Mouse (Mus musculus): ENCODE results near the gene Atp8b5.

DNA sequence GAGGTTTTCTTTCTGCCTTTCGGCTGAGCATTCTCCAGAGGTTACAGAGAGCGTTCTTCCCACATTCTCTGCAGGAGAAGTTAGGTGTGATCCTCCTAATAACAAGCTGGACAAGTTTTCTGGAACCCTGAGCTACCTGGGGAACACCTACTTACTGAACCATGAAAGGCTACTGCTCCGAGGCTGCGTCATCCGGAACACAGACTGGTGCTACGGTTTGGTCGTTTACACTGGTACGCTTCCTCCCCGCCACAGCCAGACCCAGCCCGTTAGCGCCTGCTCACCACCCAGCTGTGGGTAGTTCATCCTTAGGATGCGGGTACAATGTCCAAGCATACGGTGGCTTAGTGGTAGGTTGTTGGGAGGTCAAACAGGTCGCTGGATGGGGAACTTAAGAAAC lies 55.4 kb downstream of the Atp8b5 start:
- no peak for TF ChIP-seq CTCF (IDR thresholded peaks at IDR 0.05; ENCODE audit: control insufficient read depth, insufficient read depth, insufficient replicate concordance, low read depth, low read length)
- no peak for TF ChIP-seq POLR2A (IDR thresholded peaks at IDR 0.05; ENCODE audit: control insufficient read depth, low read depth, low read length)
